Mouse (Mus musculus) cerebellum, adult 9-10 months (tissue): Measurements from ENCODE around the gene Wipf2.
A peak's percentile ranks its signal among the peaks of the same experiment; 100 is the strongest.

Source experiments
- DNase-seq: peaks from one replicate; pipeline ENCODE4 v3.0.0; 2022

Gene Wipf2

GRCm38 (mm10) chr11:98944897-98945604, 81.6 kb downstream of the Wipf2 start:
- no peak for DNase-seq

- DNase-seq, result no peak
Measured at GRCm38 (mm10) chr11:98945605-98945977, 82.2 kb downstream of the Wipf2 start.

- DNase-seq, result no peak
Measured at GRCm38 (mm10) chr11:98947969-98948569, 84.6 kb downstream of the Wipf2 start.

GRCm38 (mm10) chr11:98949242-98949957, 86.0 kb downstream of the Wipf2 start:
- DNase-seq, result no peak

- no peak for DNase-seq
Measured at GRCm38 (mm10) chr11:98949958-98950460, 86.6 kb downstream of the Wipf2 start.

GRCm38 (mm10) chr11:98950484-98950883, 87.0 kb downstream of the Wipf2 start:
- no peak for DNase-seq

GRCm38 (mm10) chr11:98951026-98951906, 87.8 kb downstream of the Wipf2 start:
- DNase-seq, result peak; percentile 85

GRCm38 (mm10) chr11:98952111-98952510, 88.7 kb downstream of the Wipf2 start:
- no peak for DNase-seq

GRCm38 (mm10) chr11:98952736-98953135, 89.3 kb downstream of the Wipf2 start:
- DNase-seq, result no peak

GRCm38 (mm10) chr11:98953361-98953760, 89.9 kb downstream of the Wipf2 start:
- no peak for DNase-seq

- no peak for DNase-seq
Measured at GRCm38 (mm10) chr11:98953835-98954320, 90.4 kb downstream of the Wipf2 start.

GRCm38 (mm10) chr11:98954373-98954772, 90.9 kb downstream of the Wipf2 start:
- DNase-seq, result no peak
